In genomic region chr7:135165155-135165554, GRCm38 (mm10) we compare ENCODE assay signal across 8 mouse cellular contexts.
DNase-seq lines count a peak whose midpoint lies in the region; ATAC-seq and TF ChIP-seq lines count a peak whose summit lies in the region.

No protein-coding gene starts in this region.

- H3K4me2 ChIP-seq in liver, embryonic 14.5 days (ENCODE audit: low read depth), result no peak overlapping the region

- TF ChIP-seq EP300 in liver, embryonic 14.5 days (IDR thresholded peaks at IDR 0.05; ENCODE audit: low read depth), result no peak

- TF ChIP-seq CTCF in liver, embryonic 14.5 days (IDR thresholded peaks at IDR 0.05; ENCODE audit: low read depth), result peak; percentile 70

- 26% methylated on average over 3 of the region's 3 CpGs for WGBS in liver, embryonic 14.5 days (ENCODE audit: insufficient replicate concordance)

- H3K9me3 ChIP-seq in liver, embryonic 14.5 days (ENCODE audit: control insufficient read depth, low read length), result no peaks in the 10 kb centered on the region

- peak; percentile 7 for DNase-seq in ovary, postnatal 10 days (ENCODE audit: low spot score)
- no peak for DNase-seq in ovary, adult 18-20 months (ENCODE audit: low spot score)
- DNase-seq in cerebellum, adult 18-20 months, result peak; percentile 34 to 39
- peak; percentile 37 to 88 for DNase-seq in frontal cortex, adult 2 months (ENCODE audit: extremely low spot score in 1 of 2, low spot score in 1 of 2)
- DNase-seq in kidney, postnatal 14 days, result peak; percentile 62
- no peak for DNase-seq in liver, embryonic 14.5 days (ENCODE audit: low read depth in 3 of 3, low spot score in 3 of 3)
- DNase-seq in right cerebral cortex, adult 2 months (ENCODE audit: low spot score in 2 of 2), result peak; percentile 73 to 74
- no peak for DNase-seq in spleen, postnatal 10 days (ENCODE audit: low spot score in 2 of 2)

- H3K36me3 ChIP-seq in liver, embryonic 14.5 days (replicated peaks; ENCODE audit: control insufficient read depth, insufficient read depth, low read depth), result no peaks in the 10 kb centered on the region

- no peak for ATAC-seq in liver, embryonic 14.5 days (ENCODE audit: insufficient read depth)

- H3K4me3 ChIP-seq in liver, embryonic 14.5 days (ENCODE audit: insufficient read depth in 1 of 2, low read depth in 2 of 2, low read length in 2 of 2), result no peak overlapping the region

- H3K27me3 ChIP-seq in liver, embryonic 14.5 days (ENCODE audit: control insufficient read depth, insufficient read depth, low read length), result no peaks in the 10 kb centered on the region

- H3K27ac ChIP-seq in liver, embryonic 14.5 days, result no peak overlapping the region

- no peaks in the 10 kb centered on the region for H3K4me1 ChIP-seq in liver, embryonic 14.5 days (replicated peaks; ENCODE audit: control insufficient read depth in 2 of 2, insufficient read depth in 2 of 2, low read length in 1 of 2)

- H3K9ac ChIP-seq in liver, embryonic 14.5 days (replicated peaks), result no peak overlapping the region

Comparison
In these comparisons a context has a peak if more than half of its experiments do, and no peak if none do; other contexts are left out.
1. DNase-seq: peak in ovary, postnatal 10 days (single experiment), cerebellum, adult 18-20 months (2 of 2), frontal cortex, adult 2 months (2 of 2), kidney, postnatal 14 days (single experiment) and right cerebral cortex, adult 2 months (2 of 2); none in ovary, adult 18-20 months (single experiment), liver, embryonic 14.5 days (0 of 3) and spleen, postnatal 10 days (0 of 2).